Mouse (Mus musculus) cerebellum, adult 2 months (tissue): ENCODE data around the gene Ngp. TPM values are rescaled to one million over a fixed set of nuclear protein-coding genes. Genes with fewer than 3 reads are reported as not detected.

Source experiments
- DNase-seq, 2 experiments: peaks; one replicate each; pipeline ENCODE4 v3.0.0; 2021
- H3K27ac ChIP-seq: fragments of 200-500 bp; 2 replicates; pipeline ENCODE4 v1.5.1; 2012; ENCODE audit warnings: low read length, control low read depth, inconsistent platforms; ENCODE audit not compliant: insufficient read depth
- H3K27me3 ChIP-seq: fragments of 200-500 bp; 2 replicates; pipeline ENCODE4 v1.6.1; 2012; ENCODE audit warnings: inconsistent platforms, mild to moderate bottlenecking, low read length, moderate library complexity; ENCODE audit not compliant: control insufficient read depth, insufficient read depth
- H3K4me1 ChIP-seq: fragments of 200-500 bp; 2 replicates; pipeline ENCODE4 v1.6.1; 2011; ENCODE audit warnings: low read length; ENCODE audit not compliant: control insufficient read depth, insufficient read depth
- H3K4me3 ChIP-seq: fragments of 200-500 bp; replicated peaks from 2 replicates; pipeline ENCODE3; 2011; ENCODE audit warnings: mild to moderate bottlenecking, low read depth, low read length, control low read depth; ENCODE audit not compliant: insufficient read depth
- CTCF ChIP-seq: fragments of 200-500 bp; IDR thresholded peaks from 2 replicates; pipeline ENCODE4 v1.5.1; 2011; ENCODE audit warnings: low read depth, mild to moderate bottlenecking, control low read depth, low read length, moderate library complexity, borderline replicate concordance; ENCODE audit not compliant: insufficient read depth
- POLR2A ChIP-seq: fragments of 200-500 bp; IDR thresholded peaks from 2 replicates; pipeline ENCODE4 v1.6.1; 2011; ENCODE audit warnings: low read length, control low read depth, borderline replicate concordance; ENCODE audit not compliant: insufficient read depth
- WGBS: fragments of 180-500 bp; shearing (Covaris S2); methylation state at CpG from one replicate; pipeline ENCODE4 v1.1.7; 2018; 5-methylcytosine and 5-hydroxymethylcytosine counted together
- polyA plus RNA-seq: library from polyadenylated mRNA; depleted of rRNA; stranded (reverse); fragments of >200 nt; gene quantifications from 2 replicates; pipeline ENCODE4 v1.2.3, GENCODE M21; 2012

The Ngp gene
- polyA plus RNA-seq, 1 experiment: 2.5 TPM

- WGBS: under 1% methylated on average over 39 of the region's 39 CpGs
Measured at GRCm38 (mm10) chr9:110408099-110408773, 11.3 kb upstream of the Ngp start, which contains the start of gene Ptpn23. Ptpn23 (minus strand) TSS chr9:110408213.

GRCm38 (mm10) chr9:110410908-110411887, 8.3 kb upstream of the Ngp start:
- peak; percentile 67 to 72 for DNase-seq
- Histone ChIP-seq H3K27me3 (no peaks in the 10 kb centered on the region), H3K4me3 (no peak overlapping the region), H3K4me1 (peaks cover 4% of the 10 kb centered on the region; the same call in 1 of the 2 replicates), H3K27ac (no peak overlapping the region)
- TF ChIP-seq POLR2A: no peak
- TF ChIP-seq CTCF: peak; percentile 89
- WGBS: 37% methylated on average over 6 of the region's 6 CpGs

More at GRCm38 (mm10) chr9:110408099-110408773, 11.3 kb upstream of the Ngp start, which contains the start of gene Ptpn23:
- peak; percentile 93 to 95 for DNase-seq
- Histone ChIP-seq H3K4me3 (peak within 1 kb of the TSS; percentile 89), H3K27me3 (no peaks in the 10 kb centered on the region), H3K4me1 (peaks cover 4% of the 10 kb centered on the region; the same call in 1 of the 2 replicates), H3K27ac (peak within 1 kb of the TSS; percentile 67)
- no peak for TF ChIP-seq CTCF
- peak; percentile 83; the same call in 1 of the 2 replicates for TF ChIP-seq POLR2A

DNA sequence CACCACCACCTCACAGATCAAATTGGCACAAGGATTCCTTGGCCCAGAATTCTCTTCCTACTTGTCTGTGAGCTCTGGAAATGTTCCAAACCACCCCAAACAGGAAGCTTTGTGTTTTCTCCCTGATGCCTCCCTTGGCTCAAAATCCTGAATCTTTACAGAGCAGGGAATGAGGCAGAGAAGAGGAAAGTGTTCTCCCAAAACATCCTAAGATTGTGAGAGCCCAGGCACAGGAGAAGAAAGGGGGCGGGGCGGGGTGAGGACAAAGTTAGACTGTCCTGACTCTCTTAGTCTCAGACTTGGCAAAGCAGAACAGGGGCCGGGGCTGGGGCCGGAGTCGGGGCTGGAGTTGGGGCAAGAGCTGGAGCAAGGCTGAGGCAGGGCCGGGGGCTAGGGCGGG, 6.6 kb upstream of the Ngp start:
- TF ChIP-seq POLR2A (no peak), CTCF (no peak)
- no peak for DNase-seq
- Histone ChIP-seq H3K4me3 (no peak overlapping the region), H3K4me1 (peaks cover 4% of the 10 kb centered on the region; the same call in 1 of the 2 replicates), H3K27me3 (no peaks in the 10 kb centered on the region), H3K27ac (no peak overlapping the region)
- 37% methylated on average over 7 of the region's 7 CpGs for WGBS

- no peak overlapping the region for H3K27ac ChIP-seq
- 36% methylated on average over 9 of the region's 9 CpGs for WGBS
Measured at GRCm38 (mm10) chr9:110413785-110414184, 5.8 kb upstream of the Ngp start.

GRCm38 (mm10) chr9:110431241-110431640, 11.7 kb downstream of the Ngp start:
- Histone ChIP-seq H3K4me1 (no peaks in the 10 kb centered on the region), H3K4me3 (no peak overlapping the region), H3K27me3 (no peaks in the 10 kb centered on the region), H3K27ac (no peak overlapping the region)
- DNase-seq: no peak
- no peak for TF ChIP-seq POLR2A
- no peak for TF ChIP-seq CTCF
- 64% methylated on average over 8 of the region's 8 CpGs for WGBS

More at GRCm38 (mm10) chr9:110413785-110414184, 5.8 kb upstream of the Ngp start:
- peak; percentile 39 to 43 for DNase-seq
- H3K27me3 ChIP-seq: no peaks in the 10 kb centered on the region
- peak; percentile 60; the same call in 1 of the 2 replicates for TF ChIP-seq CTCF
- no peak for TF ChIP-seq POLR2A
- no peak overlapping the region for H3K4me3 ChIP-seq
- H3K4me1 ChIP-seq: peaks cover 4% of the 10 kb centered on the region; the same call in 1 of the 2 replicates

- H3K27ac ChIP-seq: no peak overlapping the region
- H3K4me1 ChIP-seq: no peaks in the 10 kb centered on the region
- no peaks in the 10 kb centered on the region for H3K27me3 ChIP-seq
- TF ChIP-seq POLR2A (no peak), CTCF (no peak)
- 96% methylated on average over 2 of the region's 2 CpGs for WGBS
- H3K4me3 ChIP-seq: no peak overlapping the region
- no peak for DNase-seq
Measured at GRCm38 (mm10) chr9:110433045-110433444, 13.5 kb downstream of the Ngp start.

- Histone ChIP-seq H3K27ac (no peak overlapping the region), H3K27me3 (no peaks in the 10 kb centered on the region), H3K4me3 (no peak overlapping the region), H3K4me1 (no peaks in the 10 kb centered on the region; the same call in 1 of the 2 replicates)
- no peak for DNase-seq
- no peak for TF ChIP-seq CTCF
- TF ChIP-seq POLR2A: no peak
- WGBS: 90% methylated on average over 11 of the region's 11 CpGs
Measured at GRCm38 (mm10) chr9:110436041-110436440, 16.5 kb downstream of the Ngp start.
